Mouse (Mus musculus) stomach, postnatal 0 days (tissue): ENCODE results near the gene Mab21l2. TPM values are rescaled to one million over a fixed set of nuclear protein-coding genes. Genes with fewer than 3 reads are reported as not detected.

Source experiments
- ATAC-seq: fragments of 200-750 bp; cut with Nextera tagmentation; 2 replicates; pipeline ENCODE4 v1.8.0; 2017; ENCODE audit not compliant: low FRiP score, low TSS enrichment
- DNase-seq: peaks from one replicate; pipeline ENCODE4 v3.0.0-alpha.2; 2016; ENCODE audit warnings: low spot score
- H3K27ac ChIP-seq: fragments of 300-500 bp; sonication (generic); replicated peaks from 2 replicates; pipeline ENCODE4 v1.5.1; 2014; ENCODE audit warnings: mild to moderate bottlenecking, control low read depth
- H3K27me3 ChIP-seq: fragments of 300-500 bp; sonication (generic); 2 replicates; pipeline ENCODE4 v1.6.1; 2014; ENCODE audit warnings: low read length; ENCODE audit not compliant: control insufficient read depth, insufficient read depth
- H3K36me3 ChIP-seq: fragments of 300-500 bp; sonication (generic); 2 replicates; pipeline ENCODE4 v1.6.1; 2014; ENCODE audit warnings: low read length, mixed read lengths; ENCODE audit not compliant: control insufficient read depth, insufficient read depth
- H3K4me1 ChIP-seq: fragments of 300-500 bp; sonication (generic); replicated peaks from 2 replicates; pipeline ENCODE4 v1.6.1; 2014; ENCODE audit warnings: antibody characterized with exemption; ENCODE audit not compliant: control insufficient read depth, insufficient read depth
- H3K4me2 ChIP-seq: fragments of 300-500 bp; sonication (generic); replicated peaks from 2 replicates; pipeline ENCODE4 v1.6.1; 2014; ENCODE audit warnings: low read depth, mild to moderate bottlenecking, control low read depth, moderate library complexity
- H3K4me3 ChIP-seq: fragments of 300-500 bp; sonication (generic); 2 replicates; pipeline ENCODE4 v1.5.1; 2014; ENCODE audit warnings: low read depth, low read length, control low read depth
- H3K9ac ChIP-seq: fragments of 300-500 bp; sonication (generic); 2 replicates; pipeline ENCODE4 v1.6.1; 2014; ENCODE audit warnings: mild to moderate bottlenecking, low read length, control low read depth, mixed read lengths
- H3K9me3 ChIP-seq: fragments of 300-500 bp; sonication (generic); 2 replicates; pipeline ENCODE4 v1.6.1; 2016; ENCODE audit warnings: low read length; ENCODE audit not compliant: control insufficient read depth
- CTCF ChIP-seq: IDR thresholded peaks from 2 replicates; pipeline ENCODE4 v1.5.1; 2016; ENCODE audit warnings: antibody characterized with exemption, low read depth, mild to moderate bottlenecking, moderate library complexity
- EP300 ChIP-seq: optimal IDR thresholded peaks from 2 replicates; pipeline ENCODE3; 2016; ENCODE audit warnings: antibody characterized with exemption
- WGBS: fragments of 180-500 bp; shearing (Covaris S2); extraction: QIAGEN DNeasy Blood & Tissue Kit; methylation state at CpG from one replicate; pipeline ENCODE4 v1.1.7; 2014; 5-methylcytosine and 5-hydroxymethylcytosine counted together
- polyA plus RNA-seq: library from polyadenylated mRNA; unstranded; fragments of >200 nt; fragmentation: Nextera tagmentation; extraction: Ambion mirVana; gene quantifications from 2 replicates; pipeline ENCODE4 v1.2.1, GENCODE M21; 2015

The Mab21l2 gene
- polyA plus RNA-seq, 1 experiment from 2014 or later = 1.5 TPM

DNA sequence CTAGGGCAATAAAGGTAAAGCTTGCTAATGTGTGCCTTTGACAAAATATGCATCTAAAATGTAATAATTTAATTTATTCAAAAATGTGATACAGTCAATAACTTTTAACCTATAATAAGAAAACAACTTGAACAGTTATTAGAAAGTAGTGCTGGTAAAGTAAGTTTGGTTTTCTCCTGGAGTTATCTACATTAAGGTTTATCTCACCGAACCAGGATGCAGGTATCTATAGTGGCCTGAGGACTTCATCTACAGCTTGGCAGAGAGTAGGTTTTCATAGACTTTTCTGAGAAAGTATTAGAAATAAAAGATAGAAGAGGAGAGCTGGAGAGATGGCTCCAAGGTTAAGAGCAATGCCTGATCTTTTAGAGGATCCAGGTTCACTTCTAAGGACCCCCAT lies 13.0 kb upstream of the Mab21l2 start:
- Histone ChIP-seq H3K9me3 (no peaks in the 10 kb centered on the region), H3K36me3 (no peaks in the 10 kb centered on the region), H3K4me2 (no peak overlapping the region), H3K27ac (no peak overlapping the region), H3K4me1 (no peaks in the 10 kb centered on the region), H3K4me3 (no peak overlapping the region), H3K9ac (no peak overlapping the region), H3K27me3 (no peaks in the 10 kb centered on the region)
- no peak for TF ChIP-seq EP300
- TF ChIP-seq CTCF = no peak
- ATAC-seq = no peak
- no peak for DNase-seq
- WGBS = 90% methylated on average over 1 of the region's 1 CpGs

DNA sequence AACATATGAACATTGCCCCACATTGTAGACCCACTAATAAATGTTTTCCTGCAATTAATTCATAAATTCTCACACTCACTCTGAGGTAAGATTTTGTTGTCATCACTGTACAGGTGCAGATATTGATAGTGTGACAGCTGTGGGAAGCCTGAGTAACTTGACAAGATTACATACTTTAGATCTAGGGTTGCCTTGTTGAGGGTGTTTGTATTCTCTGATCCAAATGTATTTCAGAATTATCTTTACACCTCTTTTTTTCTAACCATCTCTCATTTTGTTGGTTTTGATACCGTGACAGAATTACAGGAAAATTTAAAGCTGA lies 12.6 kb upstream of the Mab21l2 start:
- no peak for TF ChIP-seq CTCF
- TF ChIP-seq EP300 = no peak
- no peak overlapping the region for H3K9ac ChIP-seq
- H3K4me1 ChIP-seq = no peaks in the 10 kb centered on the region
- H3K9me3 ChIP-seq = no peaks in the 10 kb centered on the region
- no peaks in the 10 kb centered on the region for H3K27me3 ChIP-seq
- no peak for ATAC-seq
- H3K4me2 ChIP-seq = no peak overlapping the region
- DNase-seq = no peak
- no peaks in the 10 kb centered on the region for H3K36me3 ChIP-seq
- H3K27ac ChIP-seq = no peak overlapping the region
- no peak overlapping the region for H3K4me3 ChIP-seq
- WGBS = 73% methylated on average over 1 of the region's 1 CpGs

DNA sequence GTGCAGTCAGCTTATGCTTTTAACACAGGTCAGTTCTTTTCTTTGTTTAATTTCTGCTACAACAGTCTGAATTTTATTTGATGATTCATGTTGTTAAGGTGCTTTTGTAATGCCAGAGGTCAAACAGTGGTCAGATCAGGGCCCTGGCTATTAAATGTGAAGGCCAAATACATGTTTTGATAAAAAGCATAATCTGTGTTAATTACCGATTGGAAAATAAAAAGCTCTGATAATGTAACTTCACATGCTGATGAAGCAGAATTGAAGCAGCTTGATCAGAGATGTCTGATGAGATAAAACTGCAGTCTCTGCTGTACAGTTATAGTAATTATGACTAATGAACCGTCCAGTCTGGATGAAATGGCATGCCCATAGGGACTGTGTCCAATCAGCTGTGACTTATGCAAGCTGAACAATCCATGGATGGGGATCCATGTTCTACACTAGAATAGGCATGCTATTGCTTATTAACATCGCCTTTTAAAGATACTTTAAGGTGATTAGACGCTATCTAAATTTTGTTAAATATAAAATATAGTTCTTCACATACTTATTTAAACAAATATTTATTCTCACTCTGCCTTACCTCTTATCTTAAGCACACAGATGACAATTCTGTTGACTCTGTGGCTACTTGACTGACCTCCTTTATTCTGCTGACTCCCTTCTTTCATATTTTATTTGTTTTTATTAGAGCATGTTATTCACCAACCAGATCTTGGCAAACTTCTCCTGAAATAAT lies 12.0 kb upstream of the Mab21l2 start:
- H3K4me1 ChIP-seq = no peaks in the 10 kb centered on the region
- H3K27me3 ChIP-seq = no peaks in the 10 kb centered on the region
- DNase-seq (no peak), ATAC-seq (0 out of 2 replicates have a peak, but pooled peaks have one; percentile 32)
- no peaks in the 10 kb centered on the region for H3K9me3 ChIP-seq
- no peak overlapping the region for H3K4me2 ChIP-seq
- no peak for TF ChIP-seq EP300
- TF ChIP-seq CTCF = no peak
- H3K9ac ChIP-seq = no peak overlapping the region
- WGBS = 60% methylated on average over 4 of the region's 4 CpGs
- no peaks in the 10 kb centered on the region for H3K36me3 ChIP-seq
- H3K27ac ChIP-seq = no peak overlapping the region
- no peak overlapping the region for H3K4me3 ChIP-seq

DNA sequence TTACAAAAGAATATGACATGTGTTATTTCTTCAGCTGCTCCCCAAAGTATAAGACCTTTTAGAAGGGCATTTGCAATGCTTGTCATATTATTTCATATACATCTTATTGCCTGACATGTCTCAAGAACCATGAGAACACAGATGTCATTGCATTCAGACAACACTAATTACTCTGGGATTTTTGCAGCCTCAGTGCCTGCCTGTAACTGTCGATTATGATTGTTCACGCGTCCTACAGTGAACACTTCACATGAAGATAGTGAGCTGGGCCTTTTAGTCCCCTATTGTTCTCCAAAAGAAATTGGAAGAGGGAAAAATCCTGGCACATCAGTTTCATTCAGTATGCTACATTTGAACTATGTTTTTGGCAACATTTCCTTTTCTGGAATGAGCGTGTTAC lies 11.2 kb upstream of the Mab21l2 start:
- Histone ChIP-seq H3K4me1 (no peaks in the 10 kb centered on the region), H3K4me3 (no peak overlapping the region), H3K36me3 (no peaks in the 10 kb centered on the region), H3K9ac (no peak overlapping the region), H3K27ac (no peak overlapping the region), H3K9me3 (no peaks in the 10 kb centered on the region), H3K4me2 (no peak overlapping the region), H3K27me3 (no peaks in the 10 kb centered on the region)
- DNase-seq (no peak), ATAC-seq (no peak)
- TF ChIP-seq EP300 (no peak), CTCF (no peak)
- 79% methylated on average over 4 of the region's 4 CpGs for WGBS

DNA sequence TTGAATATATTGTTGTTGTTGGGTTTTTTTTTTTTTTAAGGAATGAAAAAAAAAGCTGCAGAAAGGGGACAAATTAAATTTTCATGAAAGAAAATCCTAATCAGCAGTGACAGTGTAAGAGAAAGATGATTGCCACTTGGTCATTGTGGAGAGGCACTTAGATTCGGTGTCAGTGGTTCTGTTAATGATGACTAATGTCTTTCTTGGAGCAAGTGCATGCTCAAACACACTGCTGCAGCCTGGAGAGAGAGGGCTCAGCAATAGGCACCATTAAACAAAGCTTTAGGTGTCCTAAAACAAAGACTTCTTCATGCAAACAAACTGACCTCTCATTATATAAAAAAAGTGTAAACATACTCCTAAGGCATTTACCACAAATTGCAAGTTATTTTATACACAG lies 10.5 kb upstream of the Mab21l2 start:
- 27% methylated on average over 1 of the region's 1 CpGs for WGBS
- no peak for DNase-seq
- no peak overlapping the region for H3K4me2 ChIP-seq
- no peaks in the 10 kb centered on the region for H3K36me3 ChIP-seq
- ATAC-seq = no peak
- H3K27ac ChIP-seq = no peak overlapping the region
- TF ChIP-seq CTCF (no peak), EP300 (no peak)
- no peak overlapping the region for H3K4me3 ChIP-seq
- no peaks in the 10 kb centered on the region for H3K27me3 ChIP-seq
- no peaks in the 10 kb centered on the region for H3K9me3 ChIP-seq
- no peaks in the 10 kb centered on the region for H3K4me1 ChIP-seq
- H3K9ac ChIP-seq = no peak overlapping the region

DNA sequence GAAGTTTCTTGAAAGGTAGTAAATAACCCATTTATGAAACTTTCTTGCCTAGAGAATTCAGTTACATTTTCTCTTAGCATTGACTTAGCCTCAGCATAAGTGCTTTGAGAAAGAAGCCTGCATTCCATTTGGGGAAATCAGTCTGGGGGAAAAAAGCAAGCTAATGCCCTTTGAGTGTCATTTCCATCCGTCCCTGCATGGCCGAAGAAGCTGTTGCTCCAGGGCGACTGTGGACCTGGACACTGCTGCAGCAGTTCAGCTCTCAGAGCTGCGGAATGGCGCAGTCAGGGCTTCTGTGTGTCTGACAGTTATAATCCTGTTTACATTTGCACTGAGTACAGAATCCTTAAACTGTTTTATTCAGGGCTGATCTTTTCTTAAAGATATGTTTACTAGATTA lies 3.7 kb upstream of the Mab21l2 start:
- H3K27me3 ChIP-seq = no peaks in the 10 kb centered on the region; the same call in 1 of the 2 replicates
- no peak overlapping the region for H3K9ac ChIP-seq
- no peaks in the 10 kb centered on the region for H3K36me3 ChIP-seq
- H3K4me1 ChIP-seq = no peaks in the 10 kb centered on the region
- no peak for DNase-seq
- no peaks in the 10 kb centered on the region for H3K9me3 ChIP-seq
- ATAC-seq = no peak
- no peak overlapping the region for H3K27ac ChIP-seq
- TF ChIP-seq CTCF (no peak), EP300 (no peak)
- no peak overlapping the region for H3K4me2 ChIP-seq
- no peak overlapping the region for H3K4me3 ChIP-seq
- 49% methylated on average over 5 of the region's 5 CpGs for WGBS
